Mouse (Mus musculus) adrenal gland, postnatal 36 days (tissue): ENCODE data around the gene Kirrel. TPM values are rescaled to one million over a fixed set of nuclear protein-coding genes. Genes with fewer than 3 reads are reported as not detected.

Source experiments
- DNase-seq, 2 experiments: peaks; one replicate each; pipeline ENCODE4 v3.0.0; 2021; ENCODE audit warnings: mixed read lengths in 1 of 2
- total RNA-seq, 2 experiments: library from RNA; stranded (reverse); gene quantifications; 2 replicates each; pipeline ENCODE4 v1.2.3; 2021

The Kirrel gene
- total RNA-seq, 2 experiments from 2014 or later, result 17.9 to 22.3 TPM

- no peak for DNase-seq
These were observed 6.9 kb downstream of the Kirrel start for GRCm38 (mm10) chr3:87167621-87168020.

DNA sequence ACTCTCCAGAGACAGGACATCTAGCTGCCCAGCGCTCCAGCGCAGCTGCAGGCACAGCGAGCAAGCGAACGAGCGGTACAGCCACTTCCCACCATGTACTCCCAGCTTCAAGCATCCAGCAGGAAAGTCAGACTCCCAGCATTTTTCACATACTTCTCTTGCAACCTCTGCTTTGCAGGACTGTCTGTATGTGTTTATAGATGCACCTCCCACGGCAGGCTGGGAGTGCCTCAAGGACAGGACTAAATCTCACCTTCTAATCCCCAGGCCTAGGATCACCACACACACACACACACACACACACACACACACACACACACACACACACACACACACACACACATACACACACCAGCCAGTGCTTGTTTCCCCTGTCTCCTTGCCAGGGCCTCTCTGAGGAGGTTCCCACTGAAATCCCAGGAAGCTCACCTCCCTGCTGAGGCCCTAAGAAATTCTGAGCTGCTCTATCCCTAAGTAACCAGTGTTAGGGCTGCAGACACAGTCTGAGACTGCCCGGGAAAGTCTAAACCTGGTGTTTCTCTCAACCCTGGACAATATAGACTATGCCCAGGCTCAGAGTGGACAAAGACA lies 9.2 kb downstream of the Kirrel start:
- no peak for DNase-seq

- DNase-seq, result no peak
These were observed 10.3 kb downstream of the Kirrel start for GRCm38 (mm10) chr3:87164099-87164815.

DNA sequence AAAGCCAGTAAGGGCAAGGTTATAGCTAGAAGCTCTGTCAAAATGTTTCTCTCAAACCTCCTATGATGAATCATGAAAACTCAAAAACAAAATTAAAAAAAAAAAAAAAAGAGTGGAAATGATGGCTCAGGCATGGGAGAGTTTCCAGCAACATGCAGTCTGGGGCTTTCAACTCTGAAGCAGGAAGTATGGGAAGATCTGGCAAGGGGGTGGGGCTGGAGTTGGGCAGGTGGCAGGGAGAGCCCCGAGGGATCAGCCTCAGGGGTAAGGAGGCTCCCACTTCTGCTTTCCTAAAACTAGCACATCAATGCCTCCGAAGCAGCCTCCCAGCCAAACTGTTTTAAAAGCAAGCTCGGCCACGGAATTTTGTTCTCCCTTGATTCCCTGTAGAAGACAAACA lies 11.4 kb downstream of the Kirrel start:
- DNase-seq, result peak in 1 of 2 experiments; percentile 22

DNA sequence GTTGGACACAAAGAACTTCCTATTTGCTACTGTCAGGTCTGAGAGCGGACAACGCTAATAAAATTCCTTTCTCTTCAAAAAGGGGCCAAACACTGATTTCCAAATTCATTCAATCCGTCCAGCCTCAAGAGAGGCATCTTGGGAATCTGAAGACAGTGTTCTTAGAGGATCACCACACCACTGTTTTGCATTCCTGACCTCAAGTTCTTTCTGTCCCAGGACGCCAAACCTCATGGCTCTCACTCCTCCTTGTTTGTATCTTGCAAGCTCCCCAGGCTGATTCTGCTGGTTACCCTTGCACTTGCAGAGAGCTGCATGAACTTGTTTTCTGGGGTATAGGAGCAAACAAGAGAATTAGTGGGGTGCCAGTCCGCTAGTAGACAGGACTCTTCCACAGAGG lies 12.2 kb downstream of the Kirrel start:
- no peak for DNase-seq

DNA sequence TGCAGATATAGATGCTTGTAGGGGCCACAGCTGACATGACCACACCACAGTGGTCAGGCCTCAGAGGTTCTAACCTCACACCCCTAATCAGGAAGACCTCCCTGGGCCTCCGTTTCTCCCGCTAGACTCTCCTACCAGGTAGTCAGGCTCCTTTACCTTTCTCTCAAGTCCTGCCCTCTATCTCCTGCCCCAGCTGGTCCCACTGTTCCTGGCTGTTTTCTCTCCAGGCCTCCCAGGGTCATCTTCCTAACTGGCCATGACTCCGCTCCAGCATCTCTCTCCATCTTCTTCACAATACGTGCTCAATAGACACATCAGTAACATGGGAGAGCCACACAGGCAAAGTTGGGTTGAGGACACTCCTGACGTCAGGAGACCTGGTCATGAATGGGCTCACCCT lies 12.9 kb downstream of the Kirrel start:
- DNase-seq, result no peak

GRCm38 (mm10) chr3:87160819-87161509 lies 13.6 kb downstream of the Kirrel start:
- no peak for DNase-seq

- DNase-seq, result no peak
These were observed 15.4 kb downstream of the Kirrel start for GRCm38 (mm10) chr3:87159190-87159589.

- DNase-seq, result peak; percentile 66 to 77
These were observed 16.7 kb downstream of the Kirrel start for GRCm38 (mm10) chr3:87157767-87158291.

- DNase-seq, result peak; percentile 17 to 35
These were observed 17.2 kb downstream of the Kirrel start for GRCm38 (mm10) chr3:87157297-87157696.

DNA sequence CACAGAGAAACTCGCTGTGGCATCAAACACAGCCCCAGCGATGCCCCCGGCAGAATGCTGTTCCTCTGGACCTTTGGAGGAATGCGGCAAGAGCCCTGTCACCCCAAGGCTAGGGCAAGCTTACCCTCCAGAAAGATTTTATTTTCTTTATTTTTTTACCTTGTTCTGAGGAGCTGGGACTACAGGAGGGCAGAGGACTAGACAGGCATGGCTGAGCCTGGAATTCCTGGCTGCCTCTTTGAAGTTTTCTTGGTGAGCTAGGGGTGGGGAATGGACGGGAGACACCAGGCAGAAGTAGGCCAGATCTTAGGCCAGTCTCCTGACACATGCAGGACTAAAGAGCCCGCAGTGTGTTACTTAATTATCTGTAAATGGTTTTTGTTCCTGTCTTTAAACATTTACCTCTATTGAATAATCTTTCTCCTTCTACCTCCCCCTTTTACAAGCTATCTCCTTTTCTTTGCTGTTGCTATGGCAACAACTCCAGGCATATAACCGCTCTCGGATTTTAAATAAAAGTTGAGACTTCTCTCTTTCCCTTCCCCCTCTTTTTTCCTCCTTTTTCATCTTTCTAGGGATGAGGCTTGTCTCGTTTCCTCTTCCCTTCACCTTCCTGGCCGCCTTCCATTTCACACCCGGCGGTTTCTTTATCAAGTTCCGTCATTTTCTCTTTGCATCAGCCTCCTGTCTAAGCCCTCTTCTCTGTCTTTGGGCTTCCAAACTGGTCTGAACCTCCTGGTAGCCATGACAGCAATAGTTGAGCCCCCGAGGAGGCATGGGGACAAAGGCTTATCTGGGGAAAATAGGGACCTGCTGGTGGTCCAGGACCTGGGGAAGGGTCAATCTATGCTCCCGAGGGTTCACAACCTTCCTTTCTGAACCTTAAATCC lies 19.9 kb downstream of the Kirrel start:
- DNase-seq, result no peak

- DNase-seq, result no peak
These were observed 21.5 kb downstream of the Kirrel start for GRCm38 (mm10) chr3:87153038-87153437.

DNA sequence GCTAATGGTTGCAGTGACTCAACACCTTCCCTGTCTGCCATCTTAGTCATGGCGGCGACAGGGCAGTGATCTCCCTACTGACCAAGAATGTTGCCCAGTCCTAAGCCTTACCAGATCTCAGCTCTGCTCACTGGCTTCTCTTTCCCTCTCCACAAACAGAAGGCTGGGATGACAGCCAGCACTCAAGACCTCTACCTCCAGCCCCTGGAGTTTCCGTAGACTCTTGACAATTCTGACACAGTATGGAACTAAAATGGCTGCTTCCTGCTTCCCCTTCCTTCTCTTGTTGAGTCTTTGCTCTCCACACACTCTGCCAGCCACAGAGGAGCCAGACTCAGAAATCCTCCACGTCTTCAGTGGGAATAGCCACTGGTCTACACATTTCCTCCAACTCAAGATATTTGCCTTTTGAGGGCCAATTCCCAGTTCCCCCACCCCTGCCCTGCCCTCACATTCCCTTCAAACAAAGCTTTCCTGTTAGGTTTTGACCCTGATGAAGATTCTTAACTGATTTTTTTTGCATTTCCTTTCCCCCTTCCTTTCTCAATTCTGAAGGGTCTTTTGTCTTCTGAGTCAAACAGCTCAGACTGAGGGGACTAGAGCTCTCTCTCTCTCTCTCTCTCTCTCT lies 22.3 kb downstream of the Kirrel start:
- DNase-seq, result no peak

- DNase-seq, result no peak
These were observed 23.2 kb downstream of the Kirrel start for GRCm38 (mm10) chr3:87151294-87151826.

DNA sequence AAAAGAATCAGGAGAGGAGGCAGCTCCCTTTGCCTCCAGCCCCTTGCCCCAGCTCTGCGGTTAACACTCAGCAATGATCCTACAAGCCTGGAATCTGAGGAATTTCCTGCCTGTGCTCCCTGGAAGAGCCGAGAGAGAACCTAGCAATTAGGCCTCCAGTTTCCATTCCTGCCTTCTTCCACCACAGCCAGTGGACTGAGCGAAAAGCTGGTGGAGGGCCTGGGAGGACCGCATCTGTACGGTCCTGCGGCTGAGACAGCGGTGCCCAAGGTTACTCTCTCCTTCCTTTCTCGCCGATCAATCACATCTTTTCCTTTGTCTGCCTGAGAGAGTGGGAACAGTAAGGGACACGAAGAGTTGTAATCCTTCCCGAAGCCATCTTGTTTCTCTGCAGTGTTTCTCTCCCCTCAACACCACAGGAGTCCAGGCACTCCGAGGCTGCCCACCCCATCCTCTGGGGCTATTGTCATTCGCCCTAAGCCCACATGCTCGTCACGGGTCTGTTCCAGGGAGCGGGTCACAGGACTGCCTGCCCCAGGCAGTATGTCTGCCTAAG lies 23.8 kb downstream of the Kirrel start:
- DNase-seq, result peak; percentile 34 to 61

- DNase-seq, result no peak
These were observed 24.4 kb downstream of the Kirrel start for GRCm38 (mm10) chr3:87150056-87150688.

- DNase-seq, result no peak
These were observed 25.1 kb downstream of the Kirrel start for GRCm38 (mm10) chr3:87149425-87149824.

DNA sequence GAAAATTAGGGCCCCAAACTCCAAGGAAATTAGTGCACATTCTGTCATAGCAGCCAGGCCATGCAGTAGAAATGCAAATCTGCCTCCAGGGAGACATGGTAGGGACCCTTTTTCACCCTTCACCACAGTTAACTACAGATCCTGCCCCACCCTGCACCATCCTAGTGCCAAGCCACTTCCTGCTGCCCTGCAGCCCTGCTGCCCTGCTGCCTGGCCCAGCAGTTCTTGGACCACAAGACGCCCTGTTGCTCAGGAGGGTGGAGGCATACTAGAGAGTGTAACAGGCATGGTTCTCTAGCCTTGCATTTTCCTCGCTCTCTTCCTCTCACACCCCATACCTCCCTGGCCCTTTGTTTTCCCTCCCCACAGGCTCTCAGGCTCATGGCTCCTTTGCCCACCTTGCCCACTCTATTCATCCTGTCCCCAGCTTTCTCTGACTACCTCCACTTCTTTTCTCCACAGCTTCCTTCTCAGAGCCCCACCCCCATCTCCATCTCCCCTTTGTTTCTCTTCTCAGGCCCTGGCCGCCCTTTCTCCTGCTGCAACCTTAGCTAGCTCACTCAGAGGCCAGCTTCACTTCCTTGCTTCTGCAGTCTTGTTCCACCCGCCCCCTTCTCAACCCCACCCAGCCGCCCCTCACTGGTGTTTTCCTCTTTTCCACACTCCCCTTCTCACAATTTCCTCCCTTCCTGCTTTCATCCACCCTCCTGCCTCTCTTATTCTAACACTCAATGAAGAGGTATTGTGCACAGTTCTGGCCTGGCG lies 29.9 kb downstream of the Kirrel start:
- DNase-seq, result no peak

GRCm38 (mm10) chr3:87140284-87140683 lies 34.3 kb downstream of the Kirrel start:
- no peak for DNase-seq

GRCm38 (mm10) chr3:87136782-87137181 lies 37.8 kb downstream of the Kirrel start:
- no peak for DNase-seq
